Mouse (Mus musculus) ES-Bruce4 (cell line): ENCODE results near the gene Hp. TPM values are rescaled to one million over a fixed set of nuclear protein-coding genes. Genes with fewer than 3 reads are reported as not detected.

Experiments
- H3K27ac ChIP-seq: 2 replicates; pipeline ENCODE4 v1.5.1; 2012; ENCODE audit warnings: low read length, inconsistent platforms; ENCODE audit not compliant: insufficient read depth
- H3K27me3 ChIP-seq: 2 replicates; pipeline ENCODE4 v1.6.1; 2012; ENCODE audit warnings: mild to moderate bottlenecking, low read length, inconsistent platforms; ENCODE audit not compliant: control insufficient read depth, poor library complexity, insufficient read depth, severe bottlenecking
- H3K36me3 ChIP-seq: 2 replicates; pipeline ENCODE4 v1.6.1; 2012; ENCODE audit warnings: inconsistent platforms, mild to moderate bottlenecking, low read length, moderate library complexity; ENCODE audit not compliant: control insufficient read depth, poor library complexity, insufficient read depth, severe bottlenecking
- H3K4me1 ChIP-seq: one replicate; pipeline ENCODE4 v1.8.1; 2011; ENCODE audit warnings: low read length; ENCODE audit not compliant: control insufficient read depth, insufficient read depth
- H3K4me3 ChIP-seq: 2 replicates; pipeline ENCODE4 v1.5.1; 2011; ENCODE audit warnings: low read depth, mild to moderate bottlenecking, low read length
- H3K9ac ChIP-seq: 2 replicates; pipeline ENCODE4 v1.6.1; 2012; ENCODE audit warnings: low read depth, mild to moderate bottlenecking, inconsistent platforms; ENCODE audit not compliant: poor library complexity, severe bottlenecking
- H3K9me3 ChIP-seq: replicated peaks from 2 replicates; pipeline ENCODE4 v1.6.1; 2012; ENCODE audit warnings: mild to moderate bottlenecking, low read length, inconsistent platforms; ENCODE audit not compliant: control insufficient read depth, poor library complexity, insufficient read depth, severe bottlenecking
- CTCF ChIP-seq: IDR thresholded peaks from one replicate; pipeline ENCODE4 v1.8.1; 2011; ENCODE audit warnings: low read depth, low read length
- EP300 ChIP-seq: IDR thresholded peaks from 2 replicates; pipeline ENCODE4 v1.6.1; 2011; ENCODE audit warnings: low read depth, low read length; ENCODE audit not compliant: insufficient read depth
- POLR2A ChIP-seq: IDR thresholded peaks from one replicate; pipeline ENCODE4 v1.8.1; 2011; ENCODE audit warnings: low read length; ENCODE audit not compliant: insufficient read depth
- polyA plus RNA-seq: library from polyadenylated mRNA; stranded (reverse); fragments of >200 nt; gene quantifications from 2 replicates; pipeline ENCODE4 v1.2.4, GENCODE M21; 2011; ENCODE audit warnings: low read depth; ENCODE audit not compliant: missing spikeins, insufficient read depth, insufficient read length

Gene Hp
- not detected in 2 replicates for polyA plus RNA-seq

GRCm38 (mm10) chr8:109578900-109579301, at the start of gene Hp:
TSS of gene Hp (minus strand) at chr8:109579172.
- H3K27me3 ChIP-seq = no peaks in the 10 kb centered on the region
- no peaks in the 10 kb centered on the region for H3K4me1 ChIP-seq
- no peak within 1 kb of the TSS for H3K27ac ChIP-seq
- no peaks in the 10 kb centered on the region for H3K36me3 ChIP-seq
- no peak for TF ChIP-seq EP300
- TF ChIP-seq POLR2A = no peak
- no peak for TF ChIP-seq CTCF
- no peak within 1 kb of the TSS for H3K9ac ChIP-seq
- no peak within 1 kb of the TSS for H3K4me3 ChIP-seq
- H3K9me3 ChIP-seq = peaks cover 1% of the 10 kb centered on the region; the same call in 1 of the 2 replicates

GRCm38 (mm10) chr8:109628638-109629037, 49.7 kb upstream of the Hp start:
- Histone ChIP-seq H3K4me1 (no peaks in the 10 kb centered on the region), H3K27me3 (no peaks in the 10 kb centered on the region), H3K36me3 (no peaks in the 10 kb centered on the region), H3K27ac (no peak overlapping the region), H3K4me3 (no peak overlapping the region), H3K9ac (no peak overlapping the region), H3K9me3 (no peaks in the 10 kb centered on the region)
- no peak for TF ChIP-seq POLR2A
- TF ChIP-seq EP300 = no peak
- no peak for TF ChIP-seq CTCF

- no peaks in the 10 kb centered on the region for H3K27me3 ChIP-seq
- H3K9me3 ChIP-seq = no peaks in the 10 kb centered on the region
- no peak overlapping the region for H3K9ac ChIP-seq
- no peaks in the 10 kb centered on the region for H3K36me3 ChIP-seq
- TF ChIP-seq POLR2A (no peak), EP300 (no peak), CTCF (no peak)
- no peak overlapping the region for H3K4me3 ChIP-seq
- H3K4me1 ChIP-seq = no peaks in the 10 kb centered on the region
- H3K27ac ChIP-seq = no peak overlapping the region
Measured at GRCm38 (mm10) chr8:109615569-109615968, 36.6 kb upstream of the Hp start.

- peak within 1 kb of the TSS; percentile 48 for H3K4me3 ChIP-seq
- H3K36me3 ChIP-seq = no peaks in the 10 kb centered on the region
- no peak within 1 kb of the TSS for H3K27ac ChIP-seq
- H3K9ac ChIP-seq = peak within 1 kb of the TSS; percentile 47; the same call in 1 of the 2 replicates
- no peaks in the 10 kb centered on the region for H3K4me1 ChIP-seq
- H3K27me3 ChIP-seq = no peaks in the 10 kb centered on the region
- TF ChIP-seq CTCF (no peak), EP300 (no peak), POLR2A (no peak)
- no peaks in the 10 kb centered on the region for H3K9me3 ChIP-seq
Measured at GRCm38 (mm10) chr8:109614243-109615210, 35.6 kb upstream of the Hp start, which contains the start of gene Pkd1l3. TSS of gene Pkd1l3 (plus strand) at chr8:109614517.

GRCm38 (mm10) chr8:109609153-109609502, 30.2 kb upstream of the Hp start:
- H3K4me3 ChIP-seq = peak overlapping the region; percentile 31; the same call in 1 of the 2 replicates
- TF ChIP-seq POLR2A = no peak
- no peak for TF ChIP-seq EP300
- TF ChIP-seq CTCF = no peak
- H3K27ac ChIP-seq = peak overlapping the region; percentile 78
- H3K27me3 ChIP-seq = no peaks in the 10 kb centered on the region
- H3K4me1 ChIP-seq = no peaks in the 10 kb centered on the region
- peaks cover 12% of the 10 kb centered on the region for H3K36me3 ChIP-seq
- H3K9ac ChIP-seq = peak overlapping the region; percentile 70
- no peaks in the 10 kb centered on the region for H3K9me3 ChIP-seq
